Mouse (Mus musculus) limb, embryonic 13.5 days (tissue): ENCODE results near the gene Zfp488. TPM values are rescaled to one million over a fixed set of nuclear protein-coding genes. Genes with fewer than 3 reads are reported as not detected.

Experiments used
- ATAC-seq: fragments of 200-750 bp; cut with Nextera tagmentation; 2 replicates; pipeline ENCODE4 v1.8.0; 2017; ENCODE audit warnings: low read depth, moderate number of reproducible peaks, moderate TSS enrichment; ENCODE audit not compliant: low FRiP score
- H3K27ac ChIP-seq: fragments of 300-500 bp; sonication (generic); 2 replicates; pipeline ENCODE4 v1.5.1; 2015; ENCODE audit warnings: inconsistent platforms, mild to moderate bottlenecking, moderate library complexity
- H3K27me3 ChIP-seq: fragments of 300-500 bp; sonication (generic); 2 replicates; pipeline ENCODE4 v1.6.1; 2015; ENCODE audit warnings: mild to moderate bottlenecking, inconsistent platforms
- H3K36me3 ChIP-seq: fragments of 300-500 bp; sonication (generic); 2 replicates; pipeline ENCODE4 v1.6.1; 2015; ENCODE audit warnings: inconsistent platforms, mild to moderate bottlenecking, moderate library complexity
- H3K4me1 ChIP-seq: fragments of 300-500 bp; sonication (generic); 2 replicates; pipeline ENCODE4 v1.6.1; 2015; ENCODE audit warnings: inconsistent platforms
- H3K4me2 ChIP-seq: fragments of 300-500 bp; sonication (generic); replicated peaks from 2 replicates; pipeline ENCODE4 v1.6.1; 2015; ENCODE audit warnings: inconsistent platforms, mild to moderate bottlenecking, moderate library complexity
- H3K4me3 ChIP-seq: fragments of 300-500 bp; sonication (generic); 2 replicates; pipeline ENCODE4 v1.5.1; 2015; ENCODE audit warnings: moderate library complexity, mild to moderate bottlenecking, inconsistent platforms
- H3K9ac ChIP-seq: fragments of 300-500 bp; sonication (generic); 2 replicates; pipeline ENCODE4 v1.6.1; 2015; ENCODE audit warnings: mild to moderate bottlenecking, inconsistent platforms
- H3K9me3 ChIP-seq: fragments of 300-500 bp; sonication (generic); 2 replicates; pipeline ENCODE4 v1.6.1; 2016; ENCODE audit warnings: inconsistent platforms
- WGBS: fragments of 180-500 bp; shearing (Covaris S2); methylation state at CpG from one replicate; pipeline ENCODE4 v1.1.7; 2015; 5-methylcytosine and 5-hydroxymethylcytosine counted together
- polyA plus RNA-seq: library from polyadenylated mRNA; unstranded; fragments of >200 nt; fragmentation: Nextera tagmentation; extraction: Ambion mirVana; gene quantifications from 2 replicates; pipeline ENCODE4 v1.2.1, GENCODE M21; 2015

The Zfp488 gene
- polyA plus RNA-seq, 1 experiment from 2014 or later = 0.38 TPM

DNA sequence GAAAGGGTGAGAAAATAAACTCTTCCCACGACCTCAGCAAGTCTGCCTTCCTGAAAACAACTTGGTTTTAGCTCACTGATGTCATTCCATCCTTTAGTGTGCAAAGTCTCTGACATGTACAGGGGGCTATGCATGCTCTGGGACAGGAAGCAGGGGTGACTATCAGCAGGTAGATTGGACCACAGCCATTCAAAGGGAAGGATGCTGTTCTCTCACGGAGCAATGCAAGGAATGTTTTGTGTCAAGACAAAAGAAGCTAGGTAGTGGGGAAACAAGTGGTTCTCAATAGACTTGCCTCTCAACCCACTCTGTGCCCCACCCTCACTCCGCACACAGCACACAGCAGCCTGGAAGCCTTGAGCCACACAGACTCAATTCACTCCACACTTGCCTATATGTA, 10.6 kb upstream of the Zfp488 start:
- Histone ChIP-seq H3K36me3 (no peaks in the 10 kb centered on the region), H3K4me2 (no peak overlapping the region), H3K27ac (no peak overlapping the region), H3K9me3 (no peaks in the 10 kb centered on the region), H3K4me3 (no peak overlapping the region), H3K27me3 (0 out of 2 replicates have a peak, but pooled peaks cover 6% of the 10 kb centered on the region), H3K9ac (no peak overlapping the region), H3K4me1 (no peaks in the 10 kb centered on the region)
- 66% methylated on average over 3 of the region's 3 CpGs for WGBS
- no peak for ATAC-seq

DNA sequence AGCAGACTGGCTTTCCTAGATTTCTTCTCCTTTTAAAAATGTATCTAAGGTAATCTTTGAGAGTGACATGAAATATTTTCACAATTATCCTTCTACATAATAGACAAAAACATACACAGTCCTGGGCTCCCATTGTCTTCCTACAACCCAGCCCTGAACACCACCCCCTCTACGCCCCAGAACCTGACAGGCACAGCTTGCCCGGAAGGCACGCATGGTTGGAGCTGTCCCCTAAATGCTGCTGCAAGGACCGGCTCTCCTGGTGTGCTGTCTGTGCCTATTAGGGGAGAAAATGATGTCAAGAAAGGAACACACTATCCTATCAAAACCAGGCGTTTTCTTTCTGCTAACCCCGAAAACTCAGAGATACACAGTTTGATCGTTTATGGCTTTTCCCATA, 816 bp downstream of the Zfp488 start:
- Histone ChIP-seq H3K27ac (no peak overlapping the region), H3K27me3 (peaks cover 39% of the 10 kb centered on the region), H3K9ac (no peak overlapping the region), H3K4me1 (peaks cover 15% of the 10 kb centered on the region), H3K4me2 (peak overlapping the region; percentile 84), H3K9me3 (no peaks in the 10 kb centered on the region), H3K36me3 (no peaks in the 10 kb centered on the region), H3K4me3 (peak overlapping the region; percentile 47)
- no peak for ATAC-seq
- 12% methylated on average over 7 of the region's 7 CpGs for WGBS

DNA sequence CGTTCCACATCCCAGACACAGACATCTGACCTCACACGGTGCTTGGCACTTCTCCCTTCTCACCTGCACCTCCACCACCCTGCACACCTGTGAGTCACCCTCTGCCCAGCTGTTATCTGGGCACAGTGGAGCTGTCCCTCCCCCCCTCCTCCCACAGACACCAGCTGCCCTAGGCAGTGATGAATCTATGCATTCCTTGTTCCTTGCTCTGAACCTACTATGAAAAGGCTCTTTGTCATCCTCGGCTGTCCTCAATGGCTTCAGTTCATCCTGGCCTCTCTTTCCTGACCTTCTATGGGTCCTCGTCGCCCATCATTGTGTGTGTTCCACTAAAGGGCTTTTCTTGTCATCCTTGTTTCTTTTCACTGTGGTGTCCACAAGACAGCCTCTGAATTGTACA, 3.8 kb downstream of the Zfp488 start:
- Histone ChIP-seq H3K27me3 (peaks cover 39% of the 10 kb centered on the region), H3K27ac (no peak overlapping the region), H3K4me1 (peaks cover 15% of the 10 kb centered on the region), H3K9me3 (no peaks in the 10 kb centered on the region), H3K9ac (no peak overlapping the region), H3K4me3 (no peak overlapping the region), H3K36me3 (no peaks in the 10 kb centered on the region), H3K4me2 (no peak overlapping the region)
- 70% methylated on average over 5 of the region's 5 CpGs for WGBS
- ATAC-seq = no peak

DNA sequence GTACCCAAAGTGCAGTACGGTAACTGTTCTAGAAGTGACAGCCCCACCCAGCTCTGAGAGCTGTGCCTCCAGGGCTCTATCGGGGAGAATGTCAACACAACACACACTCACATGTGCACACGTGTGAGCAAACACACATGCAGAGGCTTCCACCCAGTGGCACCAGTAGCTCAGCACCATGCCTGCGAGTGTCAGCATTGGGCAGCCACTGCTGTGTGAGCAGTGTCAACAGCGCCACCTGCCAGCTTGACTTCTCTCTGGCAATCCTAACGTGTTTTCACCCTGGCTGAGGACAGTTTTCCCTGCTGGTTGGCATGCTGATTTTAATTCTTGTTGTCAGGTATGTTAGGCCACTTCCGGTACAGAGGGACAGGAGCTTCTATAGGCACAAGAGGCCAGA, 5.9 kb downstream of the Zfp488 start:
- 44% methylated on average over 7 of the region's 7 CpGs for WGBS
- Histone ChIP-seq H3K4me2 (no peak overlapping the region), H3K27ac (no peak overlapping the region), H3K4me3 (no peak overlapping the region), H3K9me3 (no peaks in the 10 kb centered on the region), H3K4me1 (peaks cover under 1% of the 10 kb centered on the region; the same call in 1 of the 2 replicates), H3K36me3 (no peaks in the 10 kb centered on the region), H3K27me3 (peaks cover 21% of the 10 kb centered on the region), H3K9ac (no peak overlapping the region)
- ATAC-seq = no peak

DNA sequence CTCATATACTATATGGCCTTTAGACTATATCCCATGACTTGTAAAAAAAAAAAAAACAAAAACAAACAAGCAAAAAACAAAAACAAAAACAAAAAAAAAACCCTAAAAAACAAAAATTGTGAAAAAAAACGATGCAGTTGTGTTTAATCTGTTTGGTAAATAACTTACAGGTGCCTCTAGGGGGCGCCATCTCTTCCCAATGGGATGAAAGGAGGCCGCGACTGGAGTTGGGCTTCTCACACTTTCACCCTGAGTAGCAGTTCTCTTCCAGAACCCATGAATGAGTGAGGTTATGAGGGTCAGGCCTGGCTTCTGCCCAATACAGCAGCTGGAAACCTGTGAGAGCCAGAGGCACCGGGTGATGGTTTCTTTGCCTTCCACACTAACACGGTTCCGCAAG, 12.9 kb downstream of the Zfp488 start:
- Histone ChIP-seq H3K36me3 (no peaks in the 10 kb centered on the region), H3K4me1 (no peaks in the 10 kb centered on the region), H3K9ac (no peak overlapping the region), H3K27ac (no peak overlapping the region), H3K4me2 (no peak overlapping the region), H3K9me3 (no peaks in the 10 kb centered on the region), H3K27me3 (no peaks in the 10 kb centered on the region), H3K4me3 (no peak overlapping the region)
- no peak for ATAC-seq
- WGBS = 65% methylated on average over 7 of the region's 7 CpGs

DNA sequence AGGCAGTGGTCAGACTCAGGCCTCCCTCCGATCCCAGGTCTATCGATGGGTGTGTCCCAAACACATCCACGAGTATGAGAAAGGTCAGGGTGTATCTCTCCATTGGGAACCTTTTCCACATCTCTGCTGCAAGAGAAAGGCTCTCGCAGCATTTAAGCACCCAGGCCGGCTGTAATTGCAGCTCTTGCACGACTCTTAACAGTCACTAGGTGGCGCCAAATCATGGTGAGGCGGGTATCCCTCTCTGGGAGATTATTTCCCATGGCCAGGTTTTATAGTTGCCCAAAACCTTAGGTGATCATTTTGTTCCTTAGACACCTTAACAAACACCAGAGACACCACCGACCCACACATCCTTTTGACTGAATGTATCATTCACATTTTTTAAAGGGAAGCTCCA, 19.2 kb downstream of the Zfp488 start:
- no peaks in the 10 kb centered on the region for H3K9me3 ChIP-seq
- no peaks in the 10 kb centered on the region for H3K4me1 ChIP-seq
- H3K4me3 ChIP-seq = no peak overlapping the region
- H3K9ac ChIP-seq = no peak overlapping the region
- ATAC-seq = no peak
- no peak overlapping the region for H3K27ac ChIP-seq
- H3K4me2 ChIP-seq = no peak overlapping the region
- WGBS = 16% methylated on average over 9 of the region's 9 CpGs
- H3K27me3 ChIP-seq = 0 out of 2 replicates have a peak, but pooled peaks cover 12% of the 10 kb centered on the region
- no peaks in the 10 kb centered on the region for H3K36me3 ChIP-seq

DNA sequence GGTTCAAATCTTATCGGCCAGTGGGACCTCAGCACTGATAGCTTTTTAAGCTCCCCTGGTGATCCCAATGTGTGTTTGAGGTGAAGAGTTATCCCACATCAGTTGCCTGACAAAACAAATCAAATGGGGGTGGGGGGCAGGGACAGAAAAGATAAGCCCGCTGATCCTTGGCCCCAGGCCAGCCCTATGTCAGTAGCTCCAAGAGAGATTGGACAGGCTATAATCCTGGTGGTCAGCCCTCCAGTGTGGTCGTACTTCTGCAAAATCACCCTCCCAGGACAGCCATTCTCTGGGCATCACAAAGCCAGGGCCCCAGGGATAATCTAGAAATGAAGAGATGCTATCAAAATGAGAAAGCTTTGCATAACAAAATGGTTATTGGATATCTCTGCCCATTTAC, 19.7 kb downstream of the Zfp488 start:
- Histone ChIP-seq H3K4me3 (no peak overlapping the region), H3K9ac (no peak overlapping the region), H3K27ac (no peak overlapping the region), H3K36me3 (no peaks in the 10 kb centered on the region), H3K4me1 (no peaks in the 10 kb centered on the region), H3K4me2 (no peak overlapping the region), H3K27me3 (0 out of 2 replicates have a peak, but pooled peaks cover 12% of the 10 kb centered on the region), H3K9me3 (no peaks in the 10 kb centered on the region)
- WGBS = 76% methylated on average over 3 of the region's 3 CpGs
- ATAC-seq = no peak

DNA sequence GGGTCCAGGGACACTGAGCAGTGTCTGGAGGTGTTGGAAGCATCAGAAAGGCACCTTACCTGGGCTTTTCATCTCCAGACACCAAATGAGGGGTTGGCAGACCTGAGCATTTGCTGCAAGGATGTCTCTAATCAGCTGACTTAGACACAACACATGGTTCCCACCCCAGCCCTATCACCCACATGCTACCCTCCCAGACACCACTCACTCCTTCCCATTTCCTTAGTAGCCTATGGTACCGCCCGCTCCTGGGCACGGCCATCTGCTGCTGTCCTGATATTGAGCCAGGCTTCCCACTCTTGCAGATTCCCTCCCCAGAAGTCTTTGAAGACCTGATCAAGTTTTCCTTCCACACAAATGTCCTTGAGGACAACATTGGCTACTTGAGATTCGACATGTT, 20.4 kb downstream of the Zfp488 start:
- Histone ChIP-seq H3K9me3 (no peaks in the 10 kb centered on the region), H3K27ac (no peak overlapping the region), H3K27me3 (0 out of 2 replicates have a peak, but pooled peaks cover 12% of the 10 kb centered on the region), H3K4me3 (no peak overlapping the region), H3K9ac (no peak overlapping the region), H3K36me3 (no peaks in the 10 kb centered on the region), H3K4me2 (no peak overlapping the region), H3K4me1 (no peaks in the 10 kb centered on the region)
- ATAC-seq = no peak
- WGBS = 93% methylated on average over 4 of the region's 4 CpGs

DNA sequence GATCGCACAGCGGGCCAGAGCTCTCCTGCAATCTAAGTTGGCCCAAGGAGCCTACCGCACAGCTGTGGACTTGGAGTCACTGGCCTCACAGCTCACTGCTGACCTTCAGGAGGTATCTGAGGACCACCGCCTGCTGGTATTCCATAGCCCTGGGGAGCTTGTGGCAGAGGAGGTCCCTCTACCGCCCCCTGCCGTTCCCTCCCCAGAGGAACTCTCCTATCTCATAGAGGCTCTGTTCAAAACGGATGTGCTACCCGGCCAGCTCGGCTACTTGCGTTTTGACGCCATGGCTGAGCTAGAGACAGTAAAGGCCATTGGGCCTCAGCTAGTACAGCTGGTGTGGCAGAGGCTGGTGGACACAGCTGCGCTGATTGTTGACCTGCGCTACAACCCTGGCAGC, 22.5 kb downstream of the Zfp488 start:
- H3K4me3 ChIP-seq = no peak overlapping the region
- ATAC-seq = no peak
- no peak overlapping the region for H3K9ac ChIP-seq
- no peak overlapping the region for H3K4me2 ChIP-seq
- WGBS = 79% methylated on average over 13 of the region's 13 CpGs
- no peak overlapping the region for H3K27ac ChIP-seq
- H3K4me1 ChIP-seq = no peaks in the 10 kb centered on the region
- H3K36me3 ChIP-seq = no peaks in the 10 kb centered on the region
- no peaks in the 10 kb centered on the region for H3K9me3 ChIP-seq
- H3K27me3 ChIP-seq = 0 out of 2 replicates have a peak, but pooled peaks cover 12% of the 10 kb centered on the region

DNA sequence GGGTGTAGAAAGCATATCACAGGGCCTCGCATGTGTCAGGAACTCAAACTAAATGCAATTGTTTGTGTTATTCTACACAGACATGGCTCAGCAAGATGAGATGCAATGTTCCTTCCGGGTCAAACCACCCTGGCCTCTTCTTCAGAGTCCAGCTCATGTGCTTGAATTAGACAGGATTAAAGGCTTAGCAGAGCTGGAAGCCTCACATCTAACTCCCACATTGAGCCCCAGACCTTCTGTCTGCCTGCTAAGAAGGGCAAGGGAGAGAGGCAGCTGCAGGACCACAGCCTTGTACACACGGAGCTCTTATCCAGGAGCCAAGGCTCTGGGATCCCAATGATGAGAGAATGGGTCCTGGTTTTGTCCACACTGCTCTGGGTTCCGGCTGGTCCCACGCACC, 24.8 kb downstream of the Zfp488 start, which contains the start of gene Rbp3:
Gene Rbp3 (plus strand): TSS at position 243 of the 400 bp plus-strand sequence.
- 86% methylated on average over 5 of the region's 5 CpGs for WGBS
- no peak within 1 kb of the TSS for H3K4me2 ChIP-seq
- H3K27me3 ChIP-seq = 0 out of 2 replicates have a peak, but pooled peaks cover 12% of the 10 kb centered on the region
- H3K27ac ChIP-seq = no peak within 1 kb of the TSS
- no peaks in the 10 kb centered on the region for H3K9me3 ChIP-seq
- H3K4me3 ChIP-seq = no peak within 1 kb of the TSS
- ATAC-seq = no peak
- H3K4me1 ChIP-seq = no peaks in the 10 kb centered on the region
- H3K36me3 ChIP-seq = no peaks in the 10 kb centered on the region
- H3K9ac ChIP-seq = no peak within 1 kb of the TSS

DNA sequence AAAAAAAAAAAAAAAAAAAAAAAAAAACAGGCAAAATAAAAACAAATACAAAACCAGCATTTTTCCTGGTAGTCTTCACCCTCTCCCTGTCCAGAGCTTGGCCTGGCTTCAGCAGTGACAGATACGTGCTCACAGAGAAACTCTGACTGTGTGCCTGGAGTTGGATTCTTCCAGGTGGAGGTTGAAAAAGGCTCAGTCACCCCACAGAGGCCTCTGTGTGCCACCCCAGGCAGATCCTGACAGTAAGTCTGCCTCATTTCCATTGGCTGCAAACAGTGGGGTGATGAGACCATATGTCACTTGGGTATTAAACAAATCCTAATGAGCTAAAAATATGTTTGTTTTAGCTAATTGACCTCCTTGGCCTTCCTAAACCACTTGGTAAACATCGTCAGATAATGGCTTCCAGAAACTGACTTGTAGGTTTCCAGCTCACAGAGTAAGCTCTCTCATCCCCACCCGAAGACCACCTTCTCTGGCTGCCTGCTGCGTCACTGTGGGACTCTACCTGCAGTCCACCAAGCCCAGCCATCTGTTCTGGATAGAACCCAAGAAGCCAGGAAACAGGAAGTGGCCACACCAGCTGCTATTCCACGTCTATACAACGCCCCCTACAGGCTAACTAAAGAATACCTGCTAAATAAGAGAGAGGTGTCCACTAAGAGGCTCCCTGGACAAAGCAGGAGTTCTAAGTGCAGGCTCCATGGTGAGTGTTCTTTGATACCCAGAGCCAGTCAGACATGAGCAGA, 26.2 kb downstream of the Zfp488 start:
- Histone ChIP-seq H3K27ac (no peak overlapping the region), H3K4me1 (no peaks in the 10 kb centered on the region), H3K4me2 (no peak overlapping the region), H3K27me3 (0 out of 2 replicates have a peak, but pooled peaks cover under 1% of the 10 kb centered on the region), H3K9me3 (no peaks in the 10 kb centered on the region), H3K9ac (no peak overlapping the region), H3K4me3 (no peak overlapping the region), H3K36me3 (no peaks in the 10 kb centered on the region)
- no peak for ATAC-seq
- WGBS = 43% methylated on average over 6 of the region's 6 CpGs

DNA sequence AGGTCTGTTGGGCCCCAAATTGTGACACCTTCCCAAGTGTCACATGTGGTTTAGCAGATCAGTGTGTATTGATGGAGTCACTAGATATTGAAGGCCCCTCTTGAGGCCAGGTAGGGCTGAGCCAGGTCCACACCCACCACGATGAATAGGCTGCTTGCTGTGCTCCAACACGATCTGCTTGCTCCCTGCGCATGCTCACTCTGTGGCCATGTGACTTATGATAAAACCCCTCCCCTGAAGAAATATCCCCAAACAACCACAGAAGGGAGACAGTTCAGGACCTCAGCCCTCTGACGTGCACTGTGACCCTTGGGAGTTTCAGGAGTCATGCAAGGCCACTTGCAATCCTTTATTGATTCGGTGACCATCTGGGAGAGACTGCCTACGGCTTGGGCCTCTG, 32.4 kb downstream of the Zfp488 start:
- Histone ChIP-seq H3K9me3 (no peaks in the 10 kb centered on the region), H3K4me3 (no peak overlapping the region), H3K36me3 (no peaks in the 10 kb centered on the region), H3K4me2 (no peak overlapping the region), H3K27ac (no peak overlapping the region), H3K4me1 (peaks cover 4% of the 10 kb centered on the region; the same call in 1 of the 2 replicates), H3K27me3 (no peaks in the 10 kb centered on the region; the same call in none of the 2 replicates), H3K9ac (no peak overlapping the region)
- ATAC-seq = no peak
- WGBS = 83% methylated on average over 6 of the region's 6 CpGs

DNA sequence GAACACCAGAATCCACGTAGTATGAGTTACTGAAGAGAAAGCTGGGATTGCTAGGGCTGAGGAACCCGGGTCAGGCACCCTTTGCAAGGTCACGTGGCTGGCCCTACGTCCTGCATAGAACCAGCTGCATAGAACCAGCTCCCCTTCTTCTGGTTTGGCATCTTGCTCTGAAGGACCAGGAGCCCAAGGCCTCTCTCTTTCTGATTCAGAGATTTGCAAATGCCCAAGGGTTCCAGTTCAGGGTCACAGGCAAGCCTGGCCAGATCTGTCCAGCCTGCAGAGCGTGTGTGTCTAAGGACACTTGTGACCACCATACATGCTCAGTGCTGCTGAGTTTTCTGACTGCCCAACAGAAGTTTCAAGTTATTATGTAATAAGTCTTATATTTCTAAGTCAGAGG, 36.3 kb downstream of the Zfp488 start:
- H3K9ac ChIP-seq = no peak overlapping the region
- no peaks in the 10 kb centered on the region for H3K9me3 ChIP-seq
- 72% methylated on average over 5 of the region's 5 CpGs for WGBS
- H3K4me1 ChIP-seq = peaks cover 4% of the 10 kb centered on the region; the same call in 1 of the 2 replicates
- ATAC-seq = no peak
- H3K27ac ChIP-seq = no peak overlapping the region
- no peaks in the 10 kb centered on the region for H3K36me3 ChIP-seq
- peaks cover 5% of the 10 kb centered on the region for H3K27me3 ChIP-seq
- H3K4me3 ChIP-seq = no peak overlapping the region
- no peak overlapping the region for H3K4me2 ChIP-seq
